Mouse (Mus musculus) T-helper 17 cell (primary cell): ENCODE measurements around the gene Foxi3.

Experiments
- in situ Hi-C, 2 experiments: fragments of 300-600 bp; cut with MboI, MseI; formaldehyde crosslinking; loops; 1 replicate in 1 of 2; 2 replicates in 1 of 2; pipeline ENCODE4 v1.15.1; 2025; ENCODE audit warnings: high pct_unique_total_duplicates in 2 of 2

Gene Foxi3

DNA sequence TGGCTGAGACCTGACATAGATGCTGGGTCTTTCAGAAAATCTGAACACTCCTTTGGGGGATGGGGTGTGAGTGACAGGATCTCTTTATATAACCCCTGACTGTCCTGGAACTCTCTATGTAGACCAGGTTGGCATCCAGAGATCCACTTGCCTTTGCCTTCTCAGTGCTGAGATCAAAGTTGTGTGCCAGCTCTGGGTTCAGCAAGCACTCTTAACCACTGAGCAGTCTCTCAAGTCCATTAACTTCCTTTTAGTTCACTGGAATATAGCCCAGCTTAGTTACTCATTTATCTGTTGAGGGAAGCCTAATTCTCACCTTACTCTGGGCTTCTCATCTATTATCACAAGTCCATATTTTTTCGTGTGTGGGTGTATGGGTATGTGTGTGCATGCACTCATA is 26.1 kb downstream of the Foxi3 start:
- in situ Hi-C loops: no loop called here

GRCm38 (mm10) chr6:70986683-70987082 is 30.4 kb downstream of the Foxi3 start:
- in situ Hi-C loops: no loop called here

DNA sequence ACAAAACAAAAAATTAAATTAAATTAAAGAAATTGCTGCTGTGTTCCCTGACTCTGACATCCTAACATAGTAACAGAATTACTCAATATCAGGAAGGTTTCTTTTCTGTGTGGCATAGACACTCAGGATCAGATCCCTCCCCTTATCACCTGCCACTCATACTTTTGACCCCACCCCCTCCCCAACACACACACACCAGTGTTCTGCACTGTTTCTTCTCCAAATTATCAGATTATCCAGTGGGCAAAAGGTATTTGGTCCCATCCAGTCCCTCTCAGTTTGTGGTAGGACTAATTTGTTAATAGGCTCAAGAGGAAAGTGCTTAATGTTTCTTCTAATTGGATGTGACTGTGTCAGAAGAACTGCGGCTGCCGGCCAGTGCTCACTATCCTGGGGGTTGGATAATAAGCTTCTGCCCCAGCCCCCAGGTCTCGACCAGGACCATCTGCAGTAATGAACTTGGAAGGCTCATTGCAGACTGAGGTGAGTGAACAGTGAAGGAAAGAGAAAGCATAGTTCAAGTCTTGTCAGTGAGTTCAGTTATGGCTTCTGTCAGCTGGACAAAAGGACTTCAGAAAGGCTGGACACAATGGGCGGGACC is 39.9 kb downstream of the Foxi3 start:
- in situ Hi-C loops: no loop called here

GRCm38 (mm10) chr6:71002656-71003055 is 46.3 kb downstream of the Foxi3 start:
- in situ Hi-C loops: no loop called here

DNA sequence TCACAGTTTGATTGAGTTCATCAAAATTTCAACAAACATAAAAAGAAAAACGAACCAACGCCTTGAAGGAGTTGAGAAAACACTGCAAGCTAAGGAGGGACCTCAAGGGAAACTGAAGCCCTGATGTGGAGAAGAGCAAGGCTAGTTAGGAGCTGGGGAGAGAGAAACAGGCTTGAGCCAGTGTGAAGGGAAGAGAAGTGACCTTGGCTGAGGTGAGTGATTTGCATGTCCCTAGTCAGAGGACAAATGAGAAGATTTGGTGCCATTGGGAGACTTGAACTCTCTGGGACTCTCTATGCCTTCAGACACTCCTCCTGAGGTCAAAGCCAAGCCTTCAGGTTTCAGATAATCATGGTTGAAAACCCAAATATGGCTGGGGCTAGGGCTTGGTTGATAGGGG is 47.8 kb downstream of the Foxi3 start:
- in situ Hi-C loops: no loop called here
